Mouse (Mus musculus): ENCODE results near the gene Reg1. TPM values are rescaled to one million over a fixed set of nuclear protein-coding genes. Genes with fewer than 3 reads are reported as not detected.

The Reg1 gene
- total and polyA plus RNA-seq, 2 experiments from 2014 or later, result not detected

DNA sequence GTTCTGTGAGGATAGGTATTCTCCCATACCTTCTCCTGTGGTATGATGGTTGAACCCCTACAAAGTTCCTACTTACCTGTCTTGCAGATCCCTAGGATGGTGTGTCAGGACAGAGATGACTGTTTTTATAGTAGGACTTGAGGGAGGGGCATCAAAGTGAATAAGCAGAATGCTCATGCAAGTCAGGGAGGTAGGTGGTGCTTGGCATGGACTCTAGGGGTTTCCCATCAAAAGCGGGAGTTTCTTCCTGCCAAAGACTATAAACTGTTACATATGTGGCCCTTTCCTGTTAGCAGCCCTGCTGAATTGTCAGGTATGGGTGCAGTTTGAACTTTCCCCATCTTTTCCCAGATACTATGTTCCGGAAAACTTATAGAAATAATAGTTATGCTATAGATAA lies 46.3 kb downstream of the Reg1 start, which contains the start of gene Reg3g:
Reg3g (minus strand) TSS at position 101 of the 400 bp plus-strand sequence.
- DNase-seq (ENCODE audit: low spot score) (no peak), ATAC-seq (ENCODE audit: low FRiP score) (no peak)
- H3K9ac ChIP-seq (replicated peaks; ENCODE audit: low read length, poor library complexity, severe bottlenecking), result no peak within 1 kb of the TSS
- WGBS, result 96% methylated on average over 2 of the region's 2 CpGs
- H3K27me3 ChIP-seq (ENCODE audit: insufficient read depth, low read length), result no peaks in the 10 kb centered on the region
- H3K27ac ChIP-seq (ENCODE audit: low read depth, low read length), result no peak within 1 kb of the TSS
- H3K9me3 ChIP-seq (ENCODE audit: low read length), result no peaks in the 10 kb centered on the region
- no peak within 1 kb of the TSS for H3K4me3 ChIP-seq (ENCODE audit: low read depth, low read length)
- H3K36me3 ChIP-seq (ENCODE audit: insufficient read depth, low read length), result no peaks in the 10 kb centered on the region
- no peak within 1 kb of the TSS for H3K4me2 ChIP-seq (ENCODE audit: low read depth, low read length, poor library complexity, severe bottlenecking)
- H3K4me1 ChIP-seq (ENCODE audit: insufficient read depth, low read length), result no peaks in the 10 kb centered on the region
- no peak for TF ChIP-seq CTCF (IDR thresholded peaks at IDR 0.05)

DNA sequence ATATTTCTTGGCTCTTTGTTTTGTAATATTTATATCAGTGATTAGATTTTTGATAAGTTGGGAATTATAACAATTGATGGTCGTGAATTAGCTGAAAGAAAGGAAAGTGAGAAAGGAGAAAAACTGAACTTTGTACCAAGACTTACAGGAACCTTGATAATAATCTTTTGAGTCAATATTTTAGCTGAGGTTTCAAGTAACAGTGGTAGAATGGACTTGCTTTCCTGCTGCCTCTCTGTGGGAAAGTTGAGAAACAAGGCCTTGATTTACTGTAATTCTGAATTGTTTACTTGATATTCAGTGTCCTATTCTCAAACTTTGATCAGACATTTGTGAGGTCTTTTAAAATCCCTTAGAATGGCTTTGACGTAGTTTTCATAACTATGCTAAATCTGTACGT lies 46.8 kb downstream of the Reg1 start:
- no peak overlapping the region for H3K4me2 ChIP-seq (ENCODE audit: low read depth, low read length, poor library complexity, severe bottlenecking)
- WGBS, result 78% methylated on average over 3 of the region's 3 CpGs
- H3K4me3 ChIP-seq (ENCODE audit: low read depth, low read length), result no peak overlapping the region

More for the DNA sequence above, 46.8 kb downstream of the Reg1 start:
- Histone ChIP-seq H3K9ac (replicated peaks; ENCODE audit: low read length, poor library complexity, severe bottlenecking) (no peak overlapping the region), H3K27me3 (ENCODE audit: insufficient read depth, low read length) (no peaks in the 10 kb centered on the region), H3K9me3 (ENCODE audit: low read length) (no peaks in the 10 kb centered on the region), H3K4me1 (ENCODE audit: insufficient read depth, low read length) (no peaks in the 10 kb centered on the region), H3K36me3 (ENCODE audit: insufficient read depth, low read length) (no peaks in the 10 kb centered on the region), H3K27ac (ENCODE audit: low read depth, low read length) (no peak overlapping the region)
- no peak for TF ChIP-seq CTCF (IDR thresholded peaks at IDR 0.05)
- no peak for DNase-seq (ENCODE audit: low spot score)
- no peak for ATAC-seq (ENCODE audit: low FRiP score)

Other genes with a start within 250 kb of the Reg1 start
- not detected in 2 replicates for gene Reg3b, start 52.1 kb upstream of the Reg1 start, total RNA-seq (2014; rRNA removed)
- gene Reg3b, start 52.1 kb upstream of the Reg1 start, polyA plus RNA-seq (2015; fragmentation: Nextera tagmentation; extraction: Ambion mirVana), result 0.23 and 0.37 TPM in 2 replicates
- not detected in 2 replicates for gene Reg3d, start 43.8 kb upstream of the Reg1 start, total RNA-seq (2014; rRNA removed)
- gene Reg3d, start 43.8 kb upstream of the Reg1 start, polyA plus RNA-seq (2015; fragmentation: Nextera tagmentation; extraction: Ambion mirVana), result not detected in 2 replicates
- not detected in 2 replicates for gene Reg3a, start 42.0 kb upstream of the Reg1 start, total RNA-seq (2014; rRNA removed)
- gene Reg3a, start 42.0 kb upstream of the Reg1 start, polyA plus RNA-seq (2015; fragmentation: Nextera tagmentation; extraction: Ambion mirVana), result not detected in 2 replicates
- not detected in 2 replicates for gene Reg2, start 27.1 kb upstream of the Reg1 start, total RNA-seq (2014; rRNA removed)
- gene Reg2, start 27.1 kb upstream of the Reg1 start, polyA plus RNA-seq (2015; fragmentation: Nextera tagmentation; extraction: Ambion mirVana), result not detected in 2 replicates
- gene Reg3g, start 46.2 kb downstream of the Reg1 start, total RNA-seq (2014; rRNA removed), result not detected in 2 replicates
- gene Reg3g, start 46.2 kb downstream of the Reg1 start, polyA plus RNA-seq (2015; fragmentation: Nextera tagmentation; extraction: Ambion mirVana), result 0.42 TPM in 1 of 2 replicates, not detected in the other